In genomic region chr14:20214125-20214524, GRCm38 (mm10) we compare ENCODE assay signal across 26 mouse cellular contexts. TPM values are rescaled to one million over a fixed set of nuclear protein-coding genes. Genes with fewer than 3 reads are reported as not detected.
DNase-seq lines count a peak whose midpoint lies in the region; ATAC-seq and TF ChIP-seq lines count a peak whose summit lies in the region.
"Had no signal": no experiment of that assay in that cellular context is flagged by ENCODE, and none has a peak within 500 bp of the region (broad histone marks: within the 10 kb centered on the region; RNA-seq: fewer than 3 reads in every experiment).

No protein-coding gene starts in this region.

- H3K27ac ChIP-seq in intestine, embryonic 15.5 days, result no peak overlapping the region
- peak overlapping the region; percentile 70; the same call in 1 of the 2 replicates for H3K27ac ChIP-seq in small intestine, adult 2 months (ENCODE audit: insufficient read depth, low read depth, low read length)
- H3K27ac ChIP-seq in heart, adult 2 months, result no peak overlapping the region
- H3K27ac ChIP-seq: embryonic facial prominence, embryonic 13.5 days; limb, embryonic 15.5 days; macrophage; midbrain, embryonic 13.5 days had no signal

- 71% methylated on average over 7 of the region's 7 CpGs for WGBS in intestine, embryonic 15.5 days
- 45% methylated on average over 7 of the region's 7 CpGs for WGBS in small intestine, adult 2 months
- 78% methylated on average over 7 of the region's 7 CpGs for WGBS in heart, adult 2 months

- ATAC-seq in intestine, embryonic 15.5 days, result 0 out of 2 replicates have a peak, but pooled peaks have one; percentile 24
- ATAC-seq: forebrain, embryonic 14.5 days; midbrain, embryonic 13.5 days had no signal

- H3K4me2 ChIP-seq in intestine, embryonic 15.5 days (replicated peaks), result no peak overlapping the region
- H3K4me2 ChIP-seq: embryonic facial prominence, embryonic 13.5 days; limb, embryonic 15.5 days; midbrain, embryonic 13.5 days had no signal

- DNase-seq in adrenal gland, adult 2 months, result peak; percentile 13
- DNase-seq in adrenal gland, adult 8-10 months, result no peak
- DNase-seq in lung, postnatal 36 days, result peak; percentile 54
- DNase-seq in lung, postnatal 25 days (ENCODE audit: low spot score), result no peak
- DNase-seq in embryo, embryonic 10 days (ENCODE audit: low spot score), result no peak
- DNase-seq in heart, adult 2 months, result no peak
- DNase-seq: adrenal gland, postnatal 10 days; cerebellum, adult 9-11 months; gastrocnemius, postnatal 14 days; kidney, adult 8-10 months; kidney, postnatal 25 days; right cerebral cortex, postnatal 4 days had no signal

- no peak overlapping the region for H3K4me3 ChIP-seq in intestine, embryonic 15.5 days (replicated peaks)
- no peak overlapping the region for H3K4me3 ChIP-seq in small intestine, adult 2 months (ENCODE audit: low read depth, low read length)
- H3K4me3 ChIP-seq in heart, adult 2 months, result no peak overlapping the region
- H3K4me3 ChIP-seq: embryonic facial prominence, embryonic 13.5 days; limb, embryonic 15.5 days; midbrain, embryonic 13.5 days had no signal

- H3K4me1 ChIP-seq in intestine, embryonic 15.5 days (replicated peaks), result 0 out of 2 replicates have a peak, but pooled peaks cover 5% of the 10 kb centered on the region
- peaks cover 10% of the 10 kb centered on the region; the same call in 1 of the 2 replicates for H3K4me1 ChIP-seq in small intestine, adult 2 months (ENCODE audit: control insufficient read depth, insufficient read depth, insufficient read length, low read length)
- no peaks in the 10 kb centered on the region for H3K4me1 ChIP-seq in heart, adult 2 months (ENCODE audit: control insufficient read depth, insufficient read depth, low read length)
- H3K4me1 ChIP-seq: embryonic facial prominence, embryonic 13.5 days; limb, embryonic 15.5 days had no signal

- no peaks in the 10 kb centered on the region for H3K27me3 ChIP-seq in intestine, embryonic 15.5 days (replicated peaks)
- no peaks in the 10 kb centered on the region for H3K27me3 ChIP-seq in small intestine, adult 2 months (ENCODE audit: control insufficient read depth, insufficient read depth, low read length)
- no peaks in the 10 kb centered on the region for H3K27me3 ChIP-seq in heart, adult 2 months (ENCODE audit: control insufficient read depth, insufficient read depth, low read length)
- H3K27me3 ChIP-seq: embryonic facial prominence, embryonic 13.5 days; limb, embryonic 15.5 days; midbrain, embryonic 13.5 days had no signal

- H3K79me2 ChIP-seq in heart, adult 2 months (replicated peaks; ENCODE audit: control insufficient read depth, insufficient read depth, low read length), result no peaks in the 10 kb centered on the region

- intact Hi-C loops in heart, adult 2 months (cut with DNase I), result no loop called here

- TF ChIP-seq POLR2A in small intestine, adult 2 months (IDR thresholded peaks at IDR 0.05; ENCODE audit: low read depth, low read length), result no peak
- TF ChIP-seq POLR2A in heart, adult 2 months (IDR thresholded peaks at IDR 0.05; ENCODE audit: insufficient read depth, low read depth, low read length), result no peak

- no peak overlapping the region for H3K9ac ChIP-seq in intestine, embryonic 15.5 days
- no peak overlapping the region for H3K9ac ChIP-seq in heart, adult 2 months (ENCODE audit: low read depth, low read length)
- H3K9ac ChIP-seq: embryonic facial prominence, embryonic 13.5 days; limb, embryonic 15.5 days; midbrain, embryonic 13.5 days had no signal

- no peak for TF ChIP-seq CTCF in small intestine, adult 2 months (IDR thresholded peaks at IDR 0.05; ENCODE audit: extremely low read depth, insufficient read length, insufficient replicate concordance, low read depth, low read length)
- no peak for TF ChIP-seq CTCF in heart, adult 2 months (IDR thresholded peaks at IDR 0.05)

- H3K36me3 ChIP-seq in intestine, embryonic 15.5 days, result no peaks in the 10 kb centered on the region
- H3K36me3 ChIP-seq in small intestine, adult 2 months (ENCODE audit: control insufficient read depth, insufficient read depth, low read length), result no peaks in the 10 kb centered on the region
- H3K36me3 ChIP-seq in heart, adult 2 months (ENCODE audit: control insufficient read depth, insufficient read depth, low read length), result no peaks in the 10 kb centered on the region
- H3K36me3 ChIP-seq: embryonic facial prominence, embryonic 13.5 days; limb, embryonic 15.5 days; midbrain, embryonic 13.5 days had no signal

- no peaks in the 10 kb centered on the region for H3K9me3 ChIP-seq in intestine, embryonic 15.5 days
- H3K9me3 ChIP-seq: embryonic facial prominence, embryonic 13.5 days; limb, embryonic 15.5 days; midbrain, embryonic 13.5 days had no signal

- no peak for TF ChIP-seq EP300 in heart, adult 2 months (IDR thresholded peaks at IDR 0.05; ENCODE audit: insufficient read depth, low read depth, low read length)

RNA-seq across cellular contexts. Expression of gene Kcnk5, which starts 32.5 kb away (rescaled TPM):
- total RNA-seq in adrenal gland, adult 2 months (2021), result 1 to 10 TPM; 8.6 to 9.5 TPM
- 6.4 and 9.8 TPM in 2 replicates for polyA plus RNA-seq in adrenal gland, adult 2 months (2012; rRNA removed)
- total RNA-seq in adrenal gland, adult 8-10 months (2022), result 10 to 100 TPM in 1 of 4 experiments, 1 to 10 TPM in 3; 6.4 to 22.9 (median 7.2) TPM
- 9.5 TPM in 2 replicates for polyA plus RNA-seq in intestine, embryonic 15.5 days (2015; fragmentation: Nextera tagmentation; extraction: Ambion mirVana)
- polyA plus RNA-seq in small intestine, adult 2 months (2012; rRNA removed), result 13.9 and 48.0 TPM in 2 replicates
- under 1 TPM; 0.65 to 0.70 TPM for total RNA-seq in heart, adult 2 months (2021)
- 0.84 and 0.91 TPM in 2 replicates for polyA plus RNA-seq in heart, adult 2 months (2012; rRNA removed)

RNA-seq across cellular contexts. Expression of gene Kcnk16, which starts 54.9 kb away (rescaled TPM):
- not detected for total RNA-seq in adrenal gland, adult 2 months (2021)
- polyA plus RNA-seq in adrenal gland, adult 2 months (2012; rRNA removed), result not detected in 2 replicates
- not detected for total RNA-seq in adrenal gland, adult 8-10 months (2022)
- 6.0 and 11.0 TPM in 2 replicates for polyA plus RNA-seq in intestine, embryonic 15.5 days (2015; fragmentation: Nextera tagmentation; extraction: Ambion mirVana)
- 0.71 and 1.8 TPM in 2 replicates for polyA plus RNA-seq in small intestine, adult 2 months (2012; rRNA removed)
- not detected for total RNA-seq in heart, adult 2 months (2021)
- polyA plus RNA-seq in heart, adult 2 months (2012; rRNA removed), result not detected in 2 replicates
- total RNA-seq: adrenal gland, postnatal 10 days; gastrocnemius, postnatal 14 days; heart, adult 8-10 months; hematopoietic stem cell, adult 5-6 weeks; layer of hippocampus, adult 8-10 months; left cerebral cortex, adult 18-20 months; left cerebral cortex, postnatal 36 days had no signal
- polyA plus RNA-seq: embryonic facial prominence, embryonic 13.5 days; forebrain, embryonic 14.5 days; heart, embryonic 16.5 days; macrophage; testis, adult 2 months had no signal

Comparison
In these comparisons a context has a peak if more than half of its experiments do, and no peak if none do; other contexts are left out.
1. DNase-seq: peak in adrenal gland, adult 2 months (single experiment) and lung, postnatal 36 days (single experiment); none in adrenal gland, adult 8-10 months (single experiment), lung, postnatal 25 days (single experiment), embryo, embryonic 10 days (single experiment) and heart, adult 2 months (0 of 2).